Mouse (Mus musculus) small intestine, adult 2 months (tissue): ENCODE results near the gene Ttc23l.
"Not testable (repeated sequence)": the region's sequence is repeated elsewhere in the genome, so short reads cannot be mapped to it uniquely, and the experiment has no call there.

Experiments
- CTCF ChIP-seq: fragments of 200-500 bp; IDR thresholded peaks from 2 replicates; pipeline ENCODE4 v1.5.1; 2012; ENCODE audit warnings: low read depth, mild to moderate bottlenecking, control low read depth, inconsistent platforms, low read length, moderate library complexity, mixed read lengths; ENCODE audit not compliant: insufficient replicate concordance, insufficient read length; ENCODE audit errors: extremely low read depth
- POLR2A ChIP-seq: fragments of 200-500 bp; IDR thresholded peaks from 2 replicates; pipeline ENCODE4 v1.6.1; 2012; ENCODE audit warnings: low read depth, mild to moderate bottlenecking, control low read depth, inconsistent platforms, low read length, moderate library complexity

DNA sequence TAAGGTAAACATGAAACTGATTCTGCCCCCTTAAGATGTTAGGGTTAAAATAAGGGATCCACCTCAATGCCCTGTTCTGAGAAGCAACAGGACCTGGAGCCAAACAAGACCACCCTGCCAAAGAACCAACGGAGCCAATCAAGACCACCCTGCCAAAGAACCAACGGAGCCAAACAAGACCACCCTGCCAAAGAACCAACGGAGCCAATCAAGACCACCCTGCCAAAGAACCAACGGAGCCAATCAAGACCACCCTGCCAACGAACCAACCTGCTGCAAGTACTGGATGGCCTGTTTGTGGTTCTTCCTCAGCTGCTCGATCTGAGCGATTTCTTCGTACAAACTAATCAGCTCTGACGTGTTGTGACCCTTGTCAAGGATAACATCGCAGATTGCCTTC, 25.1 kb downstream of the Ttc23l start:
- TF ChIP-seq CTCF, POLR2A: not testable (repeated sequence)
